Mouse (Mus musculus) liver, postnatal 0 days (tissue): ENCODE measurements at regions not wholly inside any gene's neighbourhood (a gene's known extent, or its start where the extent isn't known, plus 50 kb on each side); places are given as distances from the start of the nearest gene placed in this dataset.

Experiments used
- CTCF ChIP-seq: sonication (generic); IDR thresholded peaks from 2 replicates; pipeline ENCODE4 v1.5.1; 2016; ENCODE audit warnings: antibody characterized with exemption, low read depth
- EP300 ChIP-seq: IDR thresholded peaks from 2 replicates; pipeline ENCODE4 v1.6.1; 2016; ENCODE audit warnings: antibody characterized with exemption, low read depth, mild to moderate bottlenecking

DNA sequence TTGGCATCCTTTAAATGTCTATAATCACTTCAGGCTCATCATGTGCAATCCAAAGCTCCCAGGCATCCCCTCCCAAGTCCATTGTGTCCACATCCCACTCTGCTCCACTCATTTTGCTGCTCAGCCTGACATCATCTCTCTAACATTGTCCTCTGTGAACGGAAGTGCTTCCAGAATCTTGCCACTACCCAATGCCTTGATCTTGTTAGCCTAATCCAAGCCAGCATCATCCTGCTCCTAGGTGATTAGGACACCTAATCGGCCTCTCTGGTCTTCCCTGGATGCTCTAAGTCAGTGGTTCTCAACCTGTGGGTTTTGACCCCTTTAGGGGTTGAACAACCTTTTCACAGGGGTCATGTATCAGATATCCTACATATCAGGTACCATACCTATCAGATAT lies 161.3 kb upstream of the Srrm4 start:
- TF ChIP-seq CTCF: no peak
- no peak for TF ChIP-seq EP300
